Mouse (Mus musculus) intestine, embryonic 14.5 days (tissue): ENCODE measurements around the gene Cog7. TPM values are rescaled to one million over a fixed set of nuclear protein-coding genes. Genes with fewer than 3 reads are reported as not detected.

Experiments
- ATAC-seq: fragments of 200-750 bp; cut with Nextera tagmentation; replicated peaks from 2 replicates; pipeline ENCODE4 v1.8.0; 2017; ENCODE audit warnings: low read depth, moderate number of reproducible peaks, moderate TSS enrichment, moderate library complexity; ENCODE audit not compliant: low FRiP score, low TSS enrichment
- DNase-seq: peaks from one replicate; pipeline ENCODE4 v3.0.0-alpha.2; 2018; ENCODE audit warnings: low spot score
- H3K27ac ChIP-seq: fragments of 300-500 bp; sonication (generic); 2 replicates; pipeline ENCODE4 v1.5.1; 2014; ENCODE audit warnings: low read depth, mild to moderate bottlenecking, control low read depth
- H3K27me3 ChIP-seq: fragments of 300-500 bp; sonication (generic); replicated peaks from 2 replicates; pipeline ENCODE4 v1.6.1; 2014; ENCODE audit warnings: low read length, control low read depth; ENCODE audit not compliant: control insufficient read depth, insufficient read depth
- H3K36me3 ChIP-seq: fragments of 300-500 bp; sonication (generic); 2 replicates; pipeline ENCODE4 v1.6.1; 2014; ENCODE audit warnings: low read length, control low read depth; ENCODE audit not compliant: control insufficient read depth, insufficient read depth
- H3K4me1 ChIP-seq: fragments of 300-500 bp; sonication (generic); replicated peaks from 2 replicates; pipeline ENCODE4 v1.6.1; 2014; ENCODE audit warnings: low read length, control low read depth, mixed read lengths; ENCODE audit not compliant: control insufficient read depth, insufficient read depth
- H3K4me2 ChIP-seq: fragments of 300-500 bp; sonication (generic); 2 replicates; pipeline ENCODE4 v1.6.1; 2014; ENCODE audit warnings: low read length
- H3K4me3 ChIP-seq: fragments of 300-500 bp; sonication (generic); 2 replicates; pipeline ENCODE4 v1.5.1; 2014; ENCODE audit warnings: low read depth, low read length, control low read depth, mixed read lengths
- H3K9ac ChIP-seq: fragments of 300-500 bp; sonication (generic); 2 replicates; pipeline ENCODE4 v1.6.1; 2014; ENCODE audit warnings: mild to moderate bottlenecking, low read length
- H3K9me3 ChIP-seq: fragments of 300-500 bp; sonication (generic); 2 replicates; pipeline ENCODE4 v1.6.1; 2016; ENCODE audit warnings: low read length, control low read depth; ENCODE audit not compliant: control insufficient read depth
- WGBS: fragments of 180-500 bp; shearing (Covaris S2); extraction: QIAGEN DNeasy Blood & Tissue Kit; methylation state at CpG from one replicate; pipeline ENCODE4 v1.1.7; 2014; 5-methylcytosine and 5-hydroxymethylcytosine counted together
- polyA plus RNA-seq: library from polyadenylated mRNA; unstranded; fragments of >200 nt; fragmentation: Nextera tagmentation; extraction: Ambion mirVana; gene quantifications from 2 replicates; pipeline ENCODE4 v1.2.1, GENCODE M21; 2014

Cog7 gene
- polyA plus RNA-seq, 1 experiment from 2014 or later, result 24.1 TPM

DNA sequence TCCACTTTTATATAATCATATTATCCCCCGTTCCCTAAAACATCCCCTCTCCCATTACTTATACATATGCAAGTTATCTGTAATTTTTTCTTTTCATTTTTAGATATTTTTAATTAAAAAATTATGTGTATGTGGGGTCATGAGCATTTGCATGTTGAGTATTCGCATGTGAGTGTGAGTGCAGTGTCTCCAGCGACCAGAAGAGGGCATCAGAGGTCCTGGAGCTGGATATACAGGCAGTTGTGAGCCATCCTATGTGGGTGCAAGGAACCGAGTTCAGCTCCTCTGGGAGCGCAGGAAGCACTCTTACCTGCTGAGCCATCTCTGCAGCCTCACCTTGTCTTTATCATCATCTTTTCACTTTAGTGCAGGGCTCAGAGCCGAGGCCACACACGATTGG lies 146.1 kb downstream of the Cog7 start:
- 83% methylated on average over 7 of the region's 7 CpGs for WGBS
- no peaks in the 10 kb centered on the region for H3K4me1 ChIP-seq
- H3K9ac ChIP-seq, result no peak overlapping the region
- H3K36me3 ChIP-seq, result no peaks in the 10 kb centered on the region
- H3K9me3 ChIP-seq, result no peaks in the 10 kb centered on the region
- H3K4me2 ChIP-seq, result no peak overlapping the region
- H3K4me3 ChIP-seq, result no peak overlapping the region
- no peak for DNase-seq
- no peak for ATAC-seq
- H3K27me3 ChIP-seq, result no peaks in the 10 kb centered on the region
- H3K27ac ChIP-seq, result no peak overlapping the region

Other genes with a start within 250 kb of the Cog7 start
- not detected in 2 replicates for gene Scnn1g, start 247.2 kb downstream of the Cog7 start, polyA plus RNA-seq
- gene Scnn1b, start 116.7 kb downstream of the Cog7 start, polyA plus RNA-seq, result 0.42 and 0.53 TPM in 2 replicates
- gene Gga2, start 39.5 kb upstream of the Cog7 start, polyA plus RNA-seq, result 75.3 and 78.3 TPM in 2 replicates
- gene Ubfd1, start 85.5 kb upstream of the Cog7 start, polyA plus RNA-seq, result 76.4 and 78.6 TPM in 2 replicates
- 19.8 and 21.2 TPM in 2 replicates for gene Ears2, start 85.6 kb upstream of the Cog7 start, polyA plus RNA-seq
- 714 and 762 TPM in 2 replicates for gene Ndufab1, start 120.2 kb upstream of the Cog7 start, polyA plus RNA-seq
- 16.7 and 19.5 TPM in 2 replicates for gene Palb2, start 151.3 kb upstream of the Cog7 start, polyA plus RNA-seq
- 121 and 129 TPM in 2 replicates for gene Dctn5, start 151.3 kb upstream of the Cog7 start, polyA plus RNA-seq
- 108 TPM in 2 replicates for gene Plk1, start 177.7 kb upstream of the Cog7 start, polyA plus RNA-seq
- gene Ern2, start 204.5 kb upstream of the Cog7 start, polyA plus RNA-seq, result 1.1 and 1.7 TPM in 2 replicates
- 0.41 and 0.52 TPM in 2 replicates for gene Chp2, start 237.8 kb upstream of the Cog7 start, polyA plus RNA-seq